Mouse (Mus musculus) testis, postnatal 10 days (tissue): ENCODE measurements around the gene Prkaa2.

Experiments
- DNase-seq: peaks from one replicate; pipeline ENCODE4 v3.0.0; 2021; ENCODE audit warnings: low spot score

Gene Prkaa2

DNA sequence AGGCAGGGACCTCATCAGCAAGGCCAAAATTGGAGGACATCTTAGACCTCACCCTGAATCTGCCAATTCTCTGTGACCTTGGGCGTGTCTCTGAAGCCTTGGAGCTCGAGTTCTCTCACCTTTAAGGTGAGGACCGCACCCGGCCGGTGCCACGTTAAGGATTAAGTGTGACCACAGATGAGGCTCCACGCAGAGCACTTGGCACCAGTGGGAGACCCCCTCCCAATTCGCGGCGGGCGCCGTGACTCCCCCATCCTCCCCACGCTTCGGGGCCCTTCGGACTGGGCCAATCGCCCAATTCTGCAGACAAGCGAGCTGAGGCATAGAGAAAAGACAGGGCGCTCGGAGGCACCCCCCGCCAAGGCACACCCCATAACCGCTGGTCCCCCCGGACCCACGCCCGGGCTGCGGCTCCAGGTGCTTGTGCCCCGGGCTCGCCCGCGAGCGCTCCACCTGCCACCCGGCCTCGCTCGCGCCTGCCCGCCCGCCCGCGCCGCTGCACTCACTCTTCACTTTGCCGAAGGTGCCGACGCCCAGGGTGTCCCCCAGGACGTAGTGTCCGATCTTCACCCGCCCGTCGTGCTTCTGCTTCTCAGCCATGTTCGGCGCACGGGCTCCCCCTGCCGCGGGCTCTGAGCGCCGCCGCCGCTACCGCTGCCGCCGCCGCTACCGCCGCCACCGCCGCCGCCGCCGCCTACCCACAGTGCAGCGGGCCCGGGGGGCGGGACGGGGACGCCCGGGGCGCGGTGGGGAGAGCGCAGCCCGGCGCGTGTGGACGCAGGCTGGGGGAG lies at the start of gene Prkaa2:
Gene Prkaa2, minus strand, starts transcription at position 692 of the 791 bp plus-strand sequence.
- DNase-seq, result peak; percentile 84

DNA sequence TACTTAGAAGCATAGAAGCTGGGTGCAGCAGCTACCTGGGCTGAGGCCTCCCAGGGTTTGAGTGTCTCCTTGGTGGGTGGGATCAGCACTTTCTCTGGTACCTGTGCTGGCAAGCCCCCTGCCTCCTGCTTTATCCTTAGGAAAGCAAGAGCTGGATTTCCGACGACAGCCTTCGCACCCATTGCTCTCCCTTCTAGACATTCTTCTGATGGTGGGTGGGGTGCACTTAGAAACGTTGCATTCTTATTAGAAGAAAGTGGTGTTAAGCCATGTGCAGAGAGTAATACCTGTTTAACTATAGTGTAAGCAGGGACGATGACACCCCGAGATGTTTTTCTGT lies 49.8 kb upstream of the Prkaa2 start:
- no peak for DNase-seq

DNA sequence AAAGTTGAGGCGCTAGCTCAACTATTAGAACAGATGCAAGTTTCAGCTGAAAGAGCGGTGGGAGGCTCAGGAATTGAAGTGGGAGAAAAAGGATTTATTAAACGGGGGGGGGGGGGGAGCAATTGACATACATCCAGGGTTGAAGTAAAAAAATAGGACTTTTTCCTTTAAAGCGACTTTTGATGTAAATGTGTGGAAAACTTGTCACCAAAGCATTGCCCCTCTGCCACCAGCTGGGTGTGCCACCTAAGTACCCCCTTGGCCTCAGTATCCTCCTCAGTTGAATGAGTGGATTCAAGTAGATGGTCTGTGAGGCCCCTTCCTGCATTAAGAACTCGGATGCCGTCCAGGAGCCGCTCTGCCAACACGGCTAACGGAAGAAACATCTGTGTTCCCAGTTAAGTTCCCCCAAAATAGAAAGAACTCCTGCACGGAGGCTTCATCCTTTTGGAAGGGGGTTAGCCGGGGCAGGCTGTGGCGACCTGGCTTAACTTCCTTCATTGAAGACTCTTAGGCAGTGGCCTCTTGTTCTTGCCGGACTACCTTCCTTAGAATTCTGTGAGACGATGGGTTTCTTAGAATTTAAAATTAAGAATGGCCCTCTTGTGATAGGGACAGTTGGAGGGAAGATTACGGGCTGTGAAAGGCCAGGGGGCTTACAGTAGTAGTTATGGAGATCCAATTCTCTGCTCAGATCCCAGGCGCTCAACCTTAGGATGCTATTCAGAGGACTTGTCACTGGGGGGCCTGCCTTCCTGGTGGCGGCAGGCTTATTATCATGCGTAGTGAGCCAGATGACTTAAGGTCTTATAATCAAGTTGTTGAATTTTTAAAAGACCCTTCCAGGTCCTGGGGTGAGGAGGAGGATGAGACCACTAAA lies 49.2 kb upstream of the Prkaa2 start:
- no peak for DNase-seq

DNA sequence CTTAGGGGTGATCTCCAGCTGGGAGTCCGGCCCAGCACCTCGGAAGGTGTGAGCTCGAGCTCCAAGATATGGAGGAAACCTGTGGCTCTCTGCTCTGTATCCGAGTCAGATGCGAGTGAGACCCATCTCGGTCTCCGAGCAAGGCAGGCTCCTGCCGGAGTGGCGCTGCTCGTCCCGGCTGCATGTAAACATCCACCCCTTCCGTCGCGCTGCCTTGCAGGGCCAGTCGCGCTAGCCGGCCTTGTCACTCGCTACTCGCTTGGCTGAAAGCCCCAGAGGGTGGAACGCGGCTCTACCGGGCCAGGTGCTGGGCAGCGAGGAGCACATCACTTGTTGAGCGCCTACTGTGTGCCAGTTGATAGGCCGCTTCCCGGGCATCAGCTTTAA lies 48.5 kb upstream of the Prkaa2 start:
- peak; percentile 81 for DNase-seq

DNA sequence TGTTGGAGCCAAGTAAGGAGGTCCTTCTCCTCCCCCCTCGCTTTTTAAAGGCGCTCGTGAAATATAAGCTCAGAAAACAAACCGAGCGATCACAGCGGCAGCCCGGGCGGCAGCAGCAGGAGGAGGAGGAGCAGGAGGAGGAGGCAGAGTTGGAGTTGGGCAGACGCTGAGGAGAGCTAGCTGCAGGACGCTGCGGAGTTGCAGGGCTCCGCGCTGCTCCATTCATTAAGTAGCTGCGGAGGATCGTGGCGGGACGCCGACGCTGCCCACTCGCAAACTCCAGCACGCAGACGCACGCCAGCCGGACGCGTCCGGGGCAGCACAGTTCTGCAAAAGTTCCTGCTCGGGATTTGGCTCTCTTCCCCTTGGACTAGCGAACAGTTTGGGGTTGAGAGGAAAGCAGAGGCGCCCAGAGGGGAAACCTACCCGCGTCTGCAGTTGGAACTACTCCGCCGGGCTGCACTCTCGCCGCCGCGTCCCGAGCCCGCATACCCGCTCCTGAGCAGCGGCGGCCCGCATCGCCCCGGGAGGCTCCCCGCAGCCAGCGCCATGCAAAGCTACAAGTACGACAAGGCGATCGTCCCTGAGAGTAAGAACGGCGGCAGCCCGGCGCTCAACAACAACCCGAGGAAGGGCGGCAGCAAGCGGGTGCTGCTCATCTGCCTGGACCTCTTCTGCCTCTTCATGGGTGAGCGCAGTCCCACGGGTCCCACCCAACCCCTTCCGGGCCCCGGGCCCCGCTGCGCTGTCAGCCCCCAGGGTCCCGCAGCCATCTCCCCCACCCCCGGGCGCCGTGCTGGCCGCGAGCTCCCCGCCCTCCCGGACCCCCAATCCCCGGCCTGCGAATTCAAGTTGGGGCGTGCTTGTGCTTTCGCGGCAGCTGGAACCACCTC lies 47.8 kb upstream of the Prkaa2 start, which contains the start of gene Plpp3:
Gene Plpp3, plus strand, starts transcription at position 72 of the 893 bp plus-strand sequence.
- peak; percentile 85 for DNase-seq

DNA sequence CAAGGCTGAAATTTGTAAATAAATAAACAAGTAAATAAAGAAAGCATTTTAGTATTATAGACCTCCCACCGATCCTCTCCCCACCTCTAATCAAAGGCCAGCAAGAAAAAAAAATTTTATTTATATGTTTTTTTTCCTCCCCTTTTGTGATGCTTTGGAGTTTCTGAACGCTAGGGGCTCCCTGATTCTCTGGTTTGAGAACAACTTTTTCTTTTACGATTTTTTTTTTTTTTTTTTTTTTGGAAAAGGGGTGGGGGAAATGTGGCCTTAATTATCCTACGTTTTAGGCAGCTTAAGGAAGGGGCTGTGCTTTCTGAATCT lies 47.2 kb upstream of the Prkaa2 start:
- DNase-seq, result peak; percentile 53

DNA sequence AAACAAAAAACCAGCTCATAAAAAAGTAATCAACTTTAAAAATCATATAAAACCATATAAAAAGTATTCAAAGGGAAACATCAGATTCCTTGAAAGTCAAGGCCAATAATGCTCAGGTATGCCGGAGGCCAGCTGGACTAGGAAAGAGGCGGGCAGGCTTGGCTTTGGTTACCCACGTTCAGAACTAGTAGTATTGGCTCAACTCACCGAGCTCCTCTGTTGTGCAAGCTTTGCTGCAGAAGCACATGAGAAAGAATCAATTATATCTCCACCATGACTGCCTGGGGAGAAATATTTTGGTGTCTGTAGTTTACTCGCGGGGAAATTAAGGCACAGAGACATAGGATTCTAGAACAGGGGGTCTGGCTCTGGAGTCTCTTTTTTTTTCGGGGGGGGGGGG lies 46.6 kb upstream of the Prkaa2 start:
- DNase-seq, result no peak

DNA sequence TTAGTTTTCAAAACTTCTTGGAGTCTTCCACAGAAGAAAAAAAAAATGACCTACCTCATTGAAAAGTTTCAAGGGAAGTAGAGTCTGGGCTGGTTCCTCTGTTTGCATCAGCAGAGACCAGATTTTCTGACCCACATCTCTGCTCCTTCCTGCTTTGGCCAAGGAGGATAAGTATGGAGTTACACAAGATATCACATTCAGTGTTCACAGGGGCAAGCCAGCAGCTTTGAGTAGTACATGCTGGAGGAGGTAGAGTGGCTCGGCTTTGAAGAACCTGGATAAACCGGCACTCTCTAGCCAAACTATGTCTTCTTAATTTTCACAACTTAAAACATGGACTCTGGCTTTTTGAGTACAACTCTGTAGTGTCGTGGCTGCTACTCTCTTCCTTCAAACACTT lies 43.5 kb upstream of the Prkaa2 start:
- DNase-seq, result no peak

DNA sequence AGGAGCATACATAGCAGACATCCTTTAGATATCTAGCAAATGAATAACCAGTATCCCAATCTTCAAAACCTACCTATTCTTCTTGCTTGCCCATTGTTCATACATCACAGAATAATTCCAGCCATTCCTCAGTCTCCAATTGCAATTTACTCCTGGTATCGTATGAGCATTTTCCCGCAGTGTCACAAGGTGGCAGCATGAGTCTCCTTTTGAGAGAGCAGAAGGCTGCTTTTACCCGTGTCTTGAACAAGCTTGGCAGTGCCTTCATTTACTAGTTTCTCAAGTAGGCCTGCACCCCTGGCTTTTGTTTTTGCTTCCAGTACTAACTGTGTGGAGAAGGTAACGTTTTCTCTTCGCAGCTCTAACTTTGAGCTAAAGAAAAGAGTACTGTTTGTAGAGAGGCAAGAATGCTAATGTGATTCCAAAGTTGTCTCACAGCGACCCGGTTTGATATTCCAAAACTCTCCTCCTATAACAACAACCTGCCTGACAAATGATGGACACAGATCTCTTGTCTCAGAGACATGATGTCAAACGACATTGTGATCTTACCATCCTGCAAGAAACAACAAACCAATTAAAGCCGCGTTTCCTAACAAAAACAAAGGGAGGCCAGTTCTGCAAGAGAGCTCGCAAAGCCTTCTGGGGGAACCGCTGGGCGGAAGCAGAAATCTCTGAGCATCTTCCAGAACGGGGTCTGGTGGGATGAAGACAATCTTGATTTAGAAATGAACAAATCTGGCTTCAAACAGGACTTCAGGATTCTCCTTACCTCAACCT lies 42.4 kb upstream of the Prkaa2 start:
- peak; percentile 80 for DNase-seq

DNA sequence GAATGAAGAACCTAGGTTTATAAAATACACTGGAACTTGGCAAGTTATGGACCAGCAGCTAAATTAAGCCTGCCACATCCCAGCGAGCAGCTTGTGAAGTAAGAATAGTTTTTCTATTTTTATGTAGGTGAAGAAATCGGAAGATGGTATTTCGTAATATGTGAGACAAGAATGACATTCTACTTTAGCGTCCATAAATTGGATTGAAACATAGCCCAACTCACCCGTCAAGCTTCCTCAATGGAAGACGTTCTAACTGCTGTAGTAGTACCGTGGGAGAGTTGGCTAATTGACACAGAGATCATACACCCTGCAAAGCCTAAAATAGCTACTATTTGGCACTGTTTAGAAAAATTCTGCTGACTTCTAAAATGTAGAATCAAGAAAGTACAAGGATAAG lies 39.8 kb upstream of the Prkaa2 start:
- no peak for DNase-seq

DNA sequence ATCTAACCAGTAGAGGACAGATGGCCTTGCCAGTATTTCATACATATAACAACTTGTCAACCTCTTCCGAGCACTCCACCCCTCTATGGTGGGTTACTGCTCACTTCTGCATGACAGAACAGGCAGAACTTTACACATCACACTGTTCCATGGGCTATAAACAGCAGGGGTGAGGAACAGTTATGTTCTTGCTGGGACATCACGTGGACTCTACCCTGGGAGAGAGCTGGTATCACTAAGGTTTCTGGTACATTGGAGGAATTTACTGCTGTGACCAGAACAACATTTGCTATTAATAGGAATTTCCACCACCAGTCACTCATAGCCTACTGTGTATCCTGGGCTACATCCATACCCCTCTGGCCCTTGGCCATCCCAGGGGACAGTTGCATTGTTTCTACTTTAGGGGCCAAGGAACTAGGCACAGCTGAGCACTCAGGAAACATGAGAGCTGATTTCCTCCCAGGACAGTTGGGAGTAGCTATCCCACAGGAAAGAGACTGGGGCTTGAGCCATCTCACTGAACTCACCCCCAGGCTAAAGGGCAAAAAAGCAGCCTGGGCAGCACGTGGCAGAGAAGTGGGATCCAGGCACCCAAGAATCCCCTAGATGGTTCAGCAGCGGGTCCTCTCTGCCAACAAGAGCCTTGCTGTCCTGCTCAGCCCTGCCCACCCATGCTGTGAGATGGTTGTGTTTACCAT lies 23.8 kb upstream of the Prkaa2 start:
- DNase-seq, result no peak

DNA sequence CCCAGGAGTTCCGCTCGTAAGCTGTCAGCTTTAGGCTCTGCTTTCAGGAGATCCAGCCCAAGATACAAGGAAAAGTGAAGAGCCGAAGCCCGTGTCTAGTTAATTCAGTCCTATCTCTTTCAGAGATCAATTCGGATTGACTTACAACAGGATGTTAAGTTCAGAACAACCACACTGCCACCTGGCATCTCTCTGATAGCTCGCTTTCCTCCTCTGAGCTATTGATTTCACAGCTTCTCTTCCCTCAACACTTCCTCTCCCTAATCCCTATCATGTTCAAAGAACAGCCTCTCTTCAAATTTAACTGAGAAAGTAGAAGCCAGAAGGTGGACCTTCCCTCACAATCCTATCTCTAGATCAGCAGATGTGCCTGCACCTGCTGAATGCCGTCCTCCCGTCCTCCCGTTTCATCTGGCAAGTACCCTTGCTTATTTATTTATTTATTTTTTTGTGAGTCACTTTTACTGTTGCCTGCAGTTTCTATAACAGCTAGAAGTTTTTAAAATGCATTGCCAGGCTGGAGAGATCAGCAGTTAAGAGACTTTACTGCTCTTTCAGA lies 22.1 kb upstream of the Prkaa2 start:
- DNase-seq, result no peak

DNA sequence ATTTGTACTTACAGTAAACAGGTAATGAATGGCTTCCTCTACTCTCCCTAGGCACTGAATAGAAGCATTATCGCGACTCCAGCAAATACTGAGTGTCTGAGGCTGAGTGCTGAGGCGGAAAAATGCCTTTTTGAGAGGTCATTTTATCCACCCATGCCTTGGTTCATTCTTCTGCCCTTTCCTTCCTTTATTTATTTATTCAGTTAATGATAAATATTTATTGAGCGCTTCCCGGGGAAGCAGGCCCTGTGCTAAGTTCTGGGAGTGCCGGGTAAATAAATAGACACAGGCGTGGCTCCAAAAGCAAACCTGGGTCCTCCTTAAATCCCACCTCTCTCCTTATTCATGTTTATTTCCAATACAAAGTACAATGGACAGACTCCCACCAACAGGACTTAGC lies 19.5 kb upstream of the Prkaa2 start:
- no peak for DNase-seq

DNA sequence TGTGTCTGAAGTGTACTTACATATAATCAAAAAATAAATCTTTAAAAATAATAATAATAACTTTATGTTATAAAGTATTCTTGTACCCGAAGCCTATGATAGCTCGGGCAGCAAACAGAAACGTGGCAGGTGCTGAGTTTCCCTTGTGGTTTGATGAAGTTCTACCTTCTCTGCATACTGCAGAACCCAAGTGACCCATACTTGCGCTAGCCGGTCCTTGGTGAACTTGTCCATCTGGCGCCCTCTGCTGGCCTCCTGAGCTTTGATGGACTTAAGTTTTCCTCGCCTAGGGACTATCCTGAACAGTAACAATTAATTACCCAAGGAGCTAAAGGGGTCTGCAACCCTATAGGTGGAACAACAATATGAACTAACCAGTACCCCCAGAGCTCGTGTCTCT lies 12.7 kb upstream of the Prkaa2 start:
- peak; percentile 89 for DNase-seq

DNA sequence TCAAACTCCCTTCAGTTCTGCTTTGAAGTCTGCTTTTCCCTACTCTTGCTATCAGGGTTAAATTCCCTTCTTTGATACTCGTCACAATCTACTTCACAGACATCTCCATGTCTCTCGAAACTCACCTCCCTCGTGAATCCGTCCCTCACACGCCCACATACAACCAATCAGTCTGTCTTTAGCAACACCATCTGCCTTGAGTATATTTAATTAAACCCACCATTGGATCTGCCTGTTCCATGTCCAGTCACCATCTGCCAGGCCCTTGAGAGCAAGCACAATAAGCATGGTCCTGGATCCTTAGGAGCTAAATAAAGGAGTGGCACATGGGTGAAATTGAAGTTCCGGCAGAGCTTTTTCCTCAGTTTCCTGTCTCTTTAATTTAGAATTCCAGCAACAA lies 11.4 kb upstream of the Prkaa2 start:
- no peak for DNase-seq

DNA sequence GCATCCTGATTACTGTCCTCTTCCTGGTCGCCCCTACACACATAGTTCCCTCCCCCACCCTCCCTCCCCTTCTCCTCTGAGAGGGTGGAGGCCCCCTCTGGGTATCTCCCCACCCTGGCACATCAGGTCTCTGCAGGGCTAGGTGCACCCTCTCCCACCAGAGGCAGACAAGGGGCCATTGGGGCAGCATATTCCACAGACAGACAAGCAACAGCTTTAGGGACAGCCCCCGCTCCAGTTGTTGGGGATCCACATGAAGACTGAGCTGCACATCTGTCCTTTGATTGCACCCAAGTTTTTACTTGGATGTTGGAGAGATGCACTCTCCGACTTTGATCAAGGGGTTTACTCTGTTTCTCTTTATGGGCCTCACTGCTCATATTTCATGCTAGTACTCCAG lies 3.8 kb upstream of the Prkaa2 start:
- no peak for DNase-seq

DNA sequence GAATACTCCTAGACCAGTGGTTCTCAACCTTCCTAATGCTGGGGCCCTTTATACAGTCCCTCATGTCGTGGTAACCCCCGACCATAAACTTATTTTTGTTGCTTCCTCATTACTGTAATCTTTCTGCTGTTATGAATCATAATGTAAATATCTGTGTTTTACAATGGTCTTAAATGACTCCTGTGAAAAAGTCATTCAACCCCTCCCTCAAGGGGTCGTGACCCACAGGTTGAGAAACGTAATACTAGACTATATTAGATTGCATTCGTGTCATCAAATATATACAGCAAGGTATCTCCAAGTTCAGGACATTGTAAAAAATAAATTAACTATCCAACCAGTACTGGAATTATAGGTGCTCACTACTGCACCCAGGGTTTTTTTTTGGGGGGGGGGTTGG lies 3.4 kb upstream of the Prkaa2 start:
- no peak for DNase-seq

DNA sequence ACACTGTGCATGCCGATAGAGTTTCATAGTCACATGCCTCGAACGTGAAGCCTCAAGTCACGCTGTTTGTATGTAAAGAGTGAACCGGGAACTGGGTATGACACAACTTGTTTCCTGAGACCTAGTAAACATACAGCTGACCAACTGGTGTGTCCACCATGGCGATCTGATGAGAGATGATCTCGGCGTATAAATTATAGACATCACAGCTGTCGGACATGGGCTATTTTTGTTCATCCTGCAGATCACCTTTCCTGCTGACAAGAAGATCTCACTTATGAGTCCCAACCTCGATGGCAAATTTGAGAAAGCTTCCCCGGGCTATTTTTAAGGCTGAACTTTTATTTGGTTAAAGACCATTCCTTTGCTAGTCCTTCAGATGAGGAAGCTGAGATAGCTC lies 2.1 kb upstream of the Prkaa2 start:
- no peak for DNase-seq

DNA sequence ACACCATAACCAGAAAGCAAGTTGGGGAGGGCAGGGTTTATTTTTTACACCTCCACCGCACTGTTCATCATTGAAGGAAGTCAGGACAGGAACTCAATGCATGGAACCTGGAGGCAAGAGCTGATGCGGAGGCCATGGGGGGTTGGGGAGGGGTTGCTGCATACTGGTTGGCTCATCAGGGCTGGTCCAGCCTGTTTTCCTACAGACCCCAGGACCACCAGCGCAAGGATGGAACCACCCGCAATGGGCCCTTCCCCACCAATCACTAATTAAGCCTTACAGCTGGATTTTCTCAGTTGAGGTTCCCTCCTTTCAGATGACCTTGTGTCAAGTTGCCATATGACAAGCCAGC lies 970 bp upstream of the Prkaa2 start:
- DNase-seq, result no peak

DNA sequence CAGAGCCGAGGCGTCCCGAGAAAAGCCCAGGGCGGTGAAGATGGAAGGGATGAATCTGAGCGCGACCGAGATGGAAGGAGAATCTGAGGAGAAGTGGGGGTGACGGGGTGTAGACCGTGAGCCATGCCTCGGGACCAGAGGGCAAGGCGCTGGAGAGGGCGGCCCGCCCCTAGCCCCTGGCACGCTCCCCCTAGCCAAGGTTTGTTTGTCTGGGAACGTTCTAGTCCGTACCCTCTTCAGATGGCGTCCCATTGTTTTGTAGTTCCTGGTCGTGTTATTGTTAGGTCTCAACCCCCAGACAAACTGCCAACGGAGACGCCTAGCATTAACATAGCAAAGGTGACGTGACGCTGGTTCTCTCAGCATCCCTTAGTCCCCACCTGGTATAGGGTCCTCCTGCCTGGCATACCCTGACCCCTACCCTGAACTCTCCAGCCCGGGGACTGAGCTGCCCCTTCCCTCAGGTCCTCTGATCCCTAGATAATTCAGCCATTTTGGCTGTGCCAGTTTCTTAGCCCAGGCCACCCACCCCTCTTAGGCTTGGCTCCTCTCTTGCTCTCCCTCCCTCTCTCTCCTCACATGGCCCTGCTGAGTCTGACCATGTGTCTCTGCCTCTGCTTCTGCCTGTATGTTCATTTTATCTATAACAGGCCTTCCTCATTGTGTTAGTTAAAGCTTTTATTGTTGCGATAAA lies 447 bp upstream of the Prkaa2 start:
- no peak for DNase-seq
